Mouse (Mus musculus): Measurements from ENCODE around the gene Fancc.

DNA sequence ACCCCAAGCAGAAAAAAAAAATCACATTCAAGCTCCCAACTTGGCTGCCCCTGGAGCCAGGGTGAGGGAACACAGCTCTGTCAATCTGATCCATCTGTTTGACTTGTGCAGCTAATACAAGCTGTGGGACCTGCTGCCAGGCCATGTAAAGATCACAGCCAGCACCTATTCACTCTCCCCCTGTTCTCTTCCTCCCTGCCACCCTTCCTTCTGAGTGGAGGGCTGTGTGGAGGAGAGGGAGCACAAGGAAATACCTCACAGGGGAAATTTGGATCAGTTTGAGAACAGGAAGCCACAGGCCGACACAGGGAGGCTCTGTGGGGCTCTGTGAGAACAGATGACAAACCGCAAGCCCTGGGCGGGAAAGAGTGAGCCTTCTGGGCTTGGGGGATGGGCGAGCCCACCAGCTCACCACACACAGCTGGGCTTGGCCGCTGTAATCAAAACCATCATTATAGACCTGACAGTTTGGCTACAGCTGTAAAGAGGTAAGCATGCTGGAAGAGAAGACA lies 31.1 kb upstream of the Fancc start:
- no peak for TF ChIP-seq POLR2A (IDR thresholded peaks at IDR 0.05; ENCODE audit: insufficient read length, low read depth)
- no peak for TF ChIP-seq MAX (IDR thresholded peaks at IDR 0.05; ENCODE audit: low read depth)
- TF ChIP-seq TCF12 (IDR thresholded peaks at IDR 0.05; ENCODE audit: insufficient read depth, poor library complexity, severe bottlenecking): no peak
- no peak for TF ChIP-seq E2F4 (IDR thresholded peaks at IDR 0.05; ENCODE audit: insufficient read depth)
- no peak for TF ChIP-seq TCF3 (IDR thresholded peaks at IDR 0.05; ENCODE audit: insufficient read length, low read depth)
- no peak for TF ChIP-seq POLR2AphosphoS2 (IDR thresholded peaks at IDR 0.05; ENCODE audit: insufficient read length, low read depth)
- TF ChIP-seq SRF (IDR thresholded peaks at IDR 0.05; ENCODE audit: control insufficient read depth, insufficient read length, low read depth): no peak
- TF ChIP-seq USF1 (IDR thresholded peaks at IDR 0.05; ENCODE audit: low read depth): no peak
- peak in 2 of 3 experiments; percentile 19 to 55 for TF ChIP-seq MYOG (IDR thresholded peaks at IDR 0.05; ENCODE audit: control insufficient read depth in 1 of 3, insufficient read depth in 1 of 3, insufficient read length in 2 of 3, low read depth in 2 of 3)
- TF ChIP-seq CEBPB (IDR thresholded peaks at IDR 0.05; ENCODE audit: insufficient read depth, poor library complexity, severe bottlenecking): no peak

Data from myocyte (in vitro differentiated cells).